Mouse (Mus musculus): ENCODE results near the gene Sufu.

Gene Sufu

DNA sequence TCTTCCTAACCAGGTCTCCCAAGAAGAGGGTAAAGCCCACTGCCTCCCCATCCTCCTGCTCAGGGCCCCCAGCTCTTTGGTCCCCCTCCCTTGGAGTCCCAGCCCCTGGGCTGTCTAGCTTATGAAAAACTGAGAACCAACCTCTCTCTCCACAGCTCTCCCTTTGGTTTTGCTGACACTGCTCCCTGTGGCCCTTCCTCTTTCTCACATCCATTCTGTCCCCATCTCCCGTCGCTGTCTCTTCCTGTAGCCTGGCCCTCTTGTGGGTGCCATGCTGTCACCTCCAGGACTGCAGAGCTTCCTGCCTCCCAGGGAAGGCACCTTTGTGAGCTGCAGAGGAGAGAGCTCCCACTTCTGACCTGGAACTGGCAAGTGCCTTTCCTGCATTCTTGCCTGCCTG lies 90.0 kb downstream of the Sufu start:
- in situ Hi-C loops (cut with MboI; ENCODE audit: low sequenced_read_pairs): no loop called here

DNA sequence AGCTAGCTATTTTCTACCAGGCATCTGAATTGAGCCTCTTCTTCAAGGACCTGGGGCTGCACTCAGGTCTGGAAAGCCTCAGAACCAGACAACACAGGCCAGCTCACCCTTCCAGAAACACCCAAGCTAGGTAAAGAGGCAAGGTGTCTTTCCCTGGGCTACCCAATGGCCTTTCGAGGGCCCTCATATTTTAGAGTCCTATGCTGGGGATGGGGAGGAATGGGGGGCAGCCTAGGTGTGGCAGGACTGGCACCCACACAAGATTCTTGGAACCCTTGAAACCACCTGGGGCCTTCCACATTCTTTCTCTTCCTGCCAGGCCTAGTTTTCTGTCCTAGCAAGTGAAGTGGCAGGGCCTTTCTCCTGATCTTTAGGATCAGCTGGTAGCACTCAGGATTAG lies 92.8 kb downstream of the Sufu start:
- in situ Hi-C loops (cut with MboI; ENCODE audit: low sequenced_read_pairs): no loop called here

DNA sequence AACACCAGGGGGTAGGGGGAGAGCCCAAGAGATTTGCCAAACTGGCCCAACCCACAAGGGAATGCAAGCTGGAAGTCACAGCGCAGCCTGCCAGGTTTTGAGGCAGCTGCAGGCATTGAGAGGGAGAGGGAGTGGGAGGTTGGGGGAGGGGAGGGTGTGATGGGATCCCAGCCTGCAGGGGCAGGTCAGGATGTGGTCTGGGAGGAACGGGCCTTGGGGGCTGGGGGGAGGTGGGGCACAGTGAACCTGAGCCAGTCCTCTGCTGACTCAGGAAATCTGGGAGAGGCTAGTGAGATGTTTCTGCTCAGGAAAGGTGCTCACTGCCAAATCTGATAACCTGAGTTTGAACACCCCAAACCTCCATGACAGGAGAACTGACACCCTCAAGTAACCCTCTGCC lies 93.9 kb downstream of the Sufu start:
- in situ Hi-C loops (cut with MboI; ENCODE audit: low sequenced_read_pairs): no loop called here

DNA sequence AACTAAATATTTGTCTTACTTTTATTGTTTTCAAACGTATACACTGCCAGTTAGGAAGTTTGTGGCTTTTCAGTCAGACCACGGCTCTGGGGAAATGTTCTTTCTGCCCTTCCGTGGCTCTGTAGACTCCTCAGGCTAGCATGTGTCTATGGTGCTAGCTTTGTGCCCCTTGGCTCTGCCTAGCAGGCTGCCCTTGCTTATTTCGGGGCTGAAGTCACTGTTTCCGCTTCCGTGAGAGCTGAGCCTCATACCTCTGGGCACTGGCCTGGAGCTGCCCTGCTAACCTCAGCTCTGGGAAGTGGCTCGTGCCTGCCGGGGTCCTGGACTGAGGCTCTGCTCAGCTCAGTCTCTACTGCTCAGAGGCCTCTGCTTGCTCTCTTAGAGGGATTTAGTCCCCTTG lies 98.4 kb downstream of the Sufu start:
- in situ Hi-C loops (cut with MboI; ENCODE audit: low sequenced_read_pairs): no loop called here

GRCm38 (mm10) chr19:46497230-46497629 lies 100.5 kb downstream of the Sufu start:
- in situ Hi-C loops (cut with MboI; ENCODE audit: low sequenced_read_pairs): no loop called here

- in situ Hi-C loops (cut with MboI; ENCODE audit: low sequenced_read_pairs): no loop called here
These were observed 102.8 kb downstream of the Sufu start for GRCm38 (mm10) chr19:46499539-46499835.

- in situ Hi-C loops (cut with MboI; ENCODE audit: low sequenced_read_pairs): no loop called here
These were observed 103.3 kb downstream of the Sufu start for GRCm38 (mm10) chr19:46499836-46500580.

- in situ Hi-C loops (cut with MboI; ENCODE audit: low sequenced_read_pairs): no loop called here
These were observed 104.1 kb downstream of the Sufu start for GRCm38 (mm10) chr19:46500581-46501341.

DNA sequence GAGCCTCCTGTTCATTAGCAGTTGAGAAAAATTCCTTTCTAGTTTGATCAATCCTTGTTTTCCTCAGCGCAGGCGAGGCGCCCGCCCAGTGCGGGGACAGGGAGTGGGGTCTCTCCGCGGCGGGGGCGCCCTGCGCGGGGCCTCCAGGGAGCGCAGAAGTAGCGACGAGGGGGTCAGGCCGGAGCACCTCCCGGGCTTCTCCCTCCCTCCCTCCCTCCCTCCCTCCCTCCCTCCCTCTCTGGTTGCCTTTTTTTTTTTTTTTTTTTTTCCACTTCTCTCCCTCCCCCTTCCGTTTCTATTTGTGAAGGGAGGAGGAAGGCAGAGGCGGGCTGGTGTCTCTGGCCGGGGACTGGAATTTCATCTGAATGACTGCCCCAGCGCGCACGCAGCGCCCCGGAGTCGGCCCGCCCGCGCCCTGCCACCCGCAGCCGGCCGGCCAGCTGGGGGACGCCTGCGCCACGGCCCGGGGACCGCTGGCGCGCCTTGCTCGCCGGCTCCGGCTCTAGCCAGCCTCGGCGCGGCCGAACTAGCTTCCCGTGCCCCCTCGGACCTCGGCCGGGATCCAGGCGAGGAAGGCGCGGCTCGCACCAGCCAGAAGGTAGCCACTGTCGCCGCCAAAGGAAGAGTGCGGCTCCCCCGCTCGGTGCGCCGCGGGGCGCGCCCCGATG lies 104.8 kb downstream of the Sufu start, which contains the start of gene Trim8:
Gene Trim8 (plus strand): TSS at position 302 of the 668 bp plus-strand sequence.
- in situ Hi-C loops (cut with MboI; ENCODE audit: low sequenced_read_pairs): no loop called here

DNA sequence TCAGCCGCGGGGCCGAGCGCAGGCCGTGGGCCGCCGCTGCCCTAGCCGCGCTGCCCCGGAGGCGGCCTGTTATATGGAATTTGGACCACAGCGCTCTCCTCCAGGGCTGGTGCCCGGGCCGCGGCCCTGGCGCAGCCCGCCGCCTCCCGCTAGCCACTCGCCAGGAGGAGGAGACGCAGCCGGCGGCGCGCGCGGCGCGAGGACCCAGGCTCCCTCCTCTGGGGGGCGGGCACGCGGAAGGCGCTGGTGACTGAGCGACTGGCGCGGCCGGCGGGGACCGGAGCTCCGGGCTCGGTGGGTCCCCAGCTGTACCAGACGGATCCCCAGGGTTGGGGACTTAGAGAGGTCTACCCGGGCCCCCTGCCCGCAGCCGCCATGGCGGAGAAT lies 105.4 kb downstream of the Sufu start:
- in situ Hi-C loops (cut with MboI; ENCODE audit: low sequenced_read_pairs): no loop called here

DNA sequence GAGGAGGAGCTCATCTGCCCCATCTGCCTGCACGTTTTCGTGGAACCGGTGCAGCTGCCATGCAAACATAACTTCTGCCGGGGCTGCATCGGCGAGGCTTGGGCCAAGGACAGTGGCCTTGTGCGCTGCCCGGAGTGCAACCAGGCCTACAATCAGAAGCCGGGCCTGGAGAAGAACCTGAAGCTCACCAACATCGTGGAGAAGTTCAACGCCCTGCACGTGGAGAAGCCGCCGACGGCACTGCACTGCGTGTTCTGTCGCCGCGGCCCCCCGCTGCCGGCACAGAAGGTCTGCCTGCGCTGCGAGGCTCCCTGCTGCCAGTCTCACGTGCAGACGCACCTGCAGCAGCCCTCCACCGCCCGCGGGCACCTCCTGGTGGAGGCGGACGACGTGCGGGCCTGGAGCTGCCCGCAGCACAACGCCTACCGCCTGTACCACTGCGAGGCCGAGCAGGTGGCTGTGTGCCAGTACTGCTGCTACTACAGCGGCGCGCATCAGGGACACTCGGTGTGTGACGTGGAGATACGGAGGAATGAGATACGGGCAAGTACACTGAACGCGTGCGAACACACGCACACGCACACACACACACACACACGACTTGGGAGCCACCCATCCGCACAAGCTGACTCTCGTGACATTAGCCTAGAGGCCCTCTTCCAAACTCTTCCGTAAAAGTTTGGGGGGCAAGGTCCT lies 105.9 kb downstream of the Sufu start:
- in situ Hi-C loops (cut with MboI; ENCODE audit: low sequenced_read_pairs): no loop called here

DNA sequence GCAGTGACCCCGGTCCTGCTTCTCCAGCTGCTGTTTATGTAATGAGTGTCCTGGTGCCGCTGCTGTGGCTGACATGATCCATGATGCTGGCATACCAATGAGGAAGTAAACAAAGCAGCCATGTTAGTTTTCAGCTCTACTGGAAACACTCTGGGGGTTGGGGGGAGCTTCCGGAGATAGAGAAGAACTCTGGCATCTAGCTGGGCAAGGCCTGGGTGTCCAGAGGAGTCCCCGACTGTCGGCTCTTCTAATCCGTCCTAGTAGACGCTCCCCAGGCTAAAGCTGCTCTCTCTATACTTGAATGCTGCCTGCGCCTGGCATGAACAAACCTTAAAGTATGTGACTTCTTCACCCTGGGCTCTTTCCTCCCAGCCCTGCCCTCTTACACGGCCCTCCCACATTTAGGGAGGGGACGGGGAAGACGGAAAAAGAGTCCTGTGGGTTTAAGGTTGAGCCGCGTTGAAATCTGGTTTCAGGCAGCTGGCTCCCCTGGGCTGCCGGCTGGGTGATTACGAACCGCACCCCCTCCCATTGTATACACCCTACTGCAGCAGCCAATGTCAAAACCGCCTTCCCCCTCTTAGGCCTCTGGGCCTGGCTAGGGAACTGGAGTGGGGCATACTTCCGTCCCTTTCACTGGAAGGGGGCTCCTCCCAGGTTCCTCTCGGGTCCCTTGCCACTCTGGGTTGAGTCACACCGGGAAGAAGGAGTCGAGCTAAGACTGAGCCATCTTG lies 106.8 kb downstream of the Sufu start:
- in situ Hi-C loops (cut with MboI; ENCODE audit: low sequenced_read_pairs): no loop called here

DNA sequence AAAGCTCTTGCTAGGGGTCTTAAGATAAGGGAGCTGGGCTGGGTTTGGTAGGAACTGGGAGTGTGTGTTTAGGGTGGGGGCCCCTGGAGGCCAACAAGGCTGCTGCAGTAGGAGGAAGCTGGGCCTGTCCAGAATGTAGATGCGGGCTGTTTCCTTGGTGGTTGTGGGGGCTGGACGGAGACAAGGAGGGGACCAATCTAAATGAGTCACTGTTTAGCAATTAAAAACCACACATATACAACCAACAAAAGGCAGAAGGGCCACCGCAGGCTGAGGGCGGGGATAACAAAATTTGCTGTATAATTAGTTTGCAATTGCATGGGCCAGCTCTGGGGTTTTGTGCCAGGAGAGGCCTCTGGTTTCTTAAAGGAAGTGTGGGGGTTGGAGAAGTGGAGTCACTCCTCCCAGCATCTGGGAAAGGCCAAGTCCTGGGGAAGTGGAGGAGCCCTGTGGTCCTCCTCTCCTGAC lies 107.4 kb downstream of the Sufu start:
- in situ Hi-C loops (cut with MboI; ENCODE audit: low sequenced_read_pairs): no loop called here

- in situ Hi-C loops (cut with MboI; ENCODE audit: low sequenced_read_pairs): no loop called here
These were observed 108.2 kb downstream of the Sufu start for GRCm38 (mm10) chr19:46504822-46505417.

DNA sequence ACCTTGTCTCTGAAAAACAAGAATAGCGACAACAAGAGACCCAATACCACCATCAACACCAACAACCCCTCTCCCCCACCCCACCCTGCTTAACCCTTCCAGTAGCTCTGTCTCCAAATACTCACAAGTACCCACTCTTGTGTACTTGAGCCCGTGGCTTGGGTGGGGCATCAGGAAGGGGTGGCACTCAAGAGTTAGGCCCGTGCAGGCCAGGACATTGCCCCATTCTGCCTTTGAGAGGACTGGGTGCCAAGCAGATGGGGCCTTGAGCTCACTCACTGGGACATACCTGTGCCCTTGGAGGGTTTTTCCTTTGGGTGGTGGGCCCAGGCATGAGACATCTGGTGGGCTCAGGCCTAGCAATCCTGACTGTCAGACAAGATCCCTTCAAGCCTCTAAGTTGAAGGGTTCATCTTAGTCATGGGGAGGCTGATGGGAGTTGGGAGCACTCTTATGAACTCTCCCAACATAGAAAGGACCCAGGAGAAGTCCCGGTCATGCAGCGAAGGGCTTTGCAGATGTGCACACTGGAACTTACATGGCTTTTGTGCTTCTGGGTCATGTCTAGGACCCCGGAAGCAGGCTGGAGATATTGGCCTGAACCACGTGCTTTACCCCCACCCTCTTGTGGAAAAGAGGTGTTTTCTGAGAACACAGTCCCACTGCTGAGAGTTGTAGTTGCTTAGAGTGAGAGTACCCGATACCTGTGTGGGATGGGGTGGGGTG lies 109.1 kb downstream of the Sufu start:
- in situ Hi-C loops (cut with MboI; ENCODE audit: low sequenced_read_pairs): no loop called here

GRCm38 (mm10) chr19:46506372-46506717 lies 109.6 kb downstream of the Sufu start:
- in situ Hi-C loops (cut with MboI; ENCODE audit: low sequenced_read_pairs): no loop called here

DNA sequence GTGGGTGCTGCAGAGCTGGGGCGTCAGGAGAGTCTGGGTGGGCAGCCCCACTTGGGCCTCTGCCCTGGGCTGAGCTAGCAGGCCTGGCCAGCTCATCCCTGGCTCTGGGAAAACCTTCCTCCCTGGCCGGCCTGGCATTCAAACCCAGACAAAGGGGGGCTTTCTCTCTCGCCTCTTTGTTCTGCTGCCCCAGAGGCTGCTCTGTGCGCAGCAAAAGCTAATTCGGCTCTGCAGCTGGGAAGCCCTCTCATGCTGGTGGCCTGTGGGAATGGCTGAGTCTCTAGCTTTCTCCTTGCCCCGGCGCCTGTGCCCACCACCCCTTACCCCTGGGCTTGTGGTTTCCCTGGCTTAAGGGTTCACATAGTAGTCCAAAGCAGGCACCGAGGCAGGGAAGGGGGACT lies 110.5 kb downstream of the Sufu start:
- in situ Hi-C loops (cut with MboI; ENCODE audit: low sequenced_read_pairs): no loop called here

DNA sequence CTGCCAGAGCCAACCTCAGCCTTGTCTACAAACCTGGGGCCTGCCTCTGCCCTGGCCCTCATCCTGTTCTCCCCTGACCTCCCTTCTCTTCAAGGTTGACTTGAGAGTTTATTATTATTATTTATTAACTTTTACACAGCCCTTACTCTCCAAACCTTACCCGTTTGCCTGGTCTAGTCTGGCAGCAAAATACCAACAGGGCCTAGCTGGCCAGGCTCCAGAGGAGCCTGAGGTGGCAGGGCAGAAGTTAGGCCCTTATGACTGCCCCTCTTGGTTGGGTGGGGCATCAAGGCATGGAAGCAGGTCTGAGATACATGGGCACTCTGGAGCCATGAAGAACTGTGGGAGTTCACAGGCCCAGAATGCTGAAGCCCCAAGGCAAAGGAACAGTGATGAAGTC lies 111.1 kb downstream of the Sufu start:
- in situ Hi-C loops (cut with MboI; ENCODE audit: low sequenced_read_pairs): no loop called here

- in situ Hi-C loops (cut with MboI; ENCODE audit: low sequenced_read_pairs): no loop called here
These were observed 112.0 kb downstream of the Sufu start for GRCm38 (mm10) chr19:46508738-46509137.

- in situ Hi-C loops (cut with MboI; ENCODE audit: low sequenced_read_pairs): no loop called here
These were observed 112.5 kb downstream of the Sufu start for GRCm38 (mm10) chr19:46509202-46509601.
